In the genomic region with DNA sequence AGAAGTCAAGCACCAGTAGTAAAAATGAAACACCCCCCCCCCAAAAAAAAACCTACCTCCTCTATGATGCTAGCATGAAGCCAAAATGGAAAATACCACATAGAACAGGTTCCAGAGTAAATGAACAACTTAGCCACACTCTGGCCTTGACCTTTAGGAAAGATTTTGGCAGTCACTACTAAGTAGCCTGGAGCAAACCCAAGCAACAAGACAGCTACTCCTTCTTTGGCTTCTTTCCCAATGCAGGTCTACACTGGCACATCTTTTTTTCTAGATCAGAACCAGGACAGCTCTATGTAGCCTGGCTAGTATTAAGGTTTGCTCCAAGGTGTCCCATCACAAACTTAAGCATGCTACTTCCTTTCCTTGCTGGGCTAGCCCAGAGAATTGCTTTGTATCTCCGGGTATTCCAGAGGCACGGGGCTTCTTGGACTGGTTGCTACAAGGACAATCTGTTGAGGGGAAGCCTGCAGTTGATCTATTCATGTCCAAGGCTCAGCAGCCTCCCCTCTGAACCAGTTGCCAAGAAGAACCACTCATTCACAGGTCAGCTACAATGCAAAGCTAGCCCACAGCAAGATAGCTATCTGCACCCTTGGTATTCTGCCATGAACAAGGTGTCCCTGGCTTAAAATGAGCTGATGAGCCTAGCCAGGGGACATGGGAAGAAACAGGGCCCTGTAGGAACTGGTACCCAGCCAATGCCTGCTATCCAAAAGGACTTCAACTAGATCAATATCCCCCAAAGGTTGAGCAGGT, we compare ENCODE assay signal across 11 mouse cellular contexts.
A peak's percentile ranks its signal among the peaks of the same experiment; 100 is the strongest.
DNase-seq lines count a peak whose midpoint lies in the region; ATAC-seq lines count a peak whose summit lies in the region.
"Had no signal": no experiment of that assay in that cellular context is flagged by ENCODE, and none has a peak within 500 bp of the region (broad histone marks: within the 10 kb centered on the region; RNA-seq: fewer than 3 reads in every experiment).

No protein-coding gene starts in this region.

- WGBS in forebrain, embryonic 12.5 days: 95% methylated on average over 2 of the region's 2 CpGs

- H3K4me2 ChIP-seq in forebrain, embryonic 12.5 days: no peak overlapping the region
- H3K4me2 ChIP-seq: heart, embryonic 13.5 days; neural tube, embryonic 13.5 days had no signal

- H3K36me3 ChIP-seq in forebrain, embryonic 12.5 days (replicated peaks): no peaks in the 10 kb centered on the region
- H3K36me3 ChIP-seq: midbrain, embryonic 10.5 days had no signal

- intact Hi-C loops in heart, postnatal 10 days (cut with DNase I): no loop called here

- no peaks in the 10 kb centered on the region for H3K9me3 ChIP-seq in forebrain, embryonic 12.5 days
- H3K9me3 ChIP-seq: heart, embryonic 13.5 days; midbrain, embryonic 10.5 days; neural tube, embryonic 13.5 days had no signal

- no peak overlapping the region for H3K27ac ChIP-seq in forebrain, embryonic 12.5 days
- H3K27ac ChIP-seq: heart, embryonic 13.5 days; midbrain, embryonic 10.5 days; neural tube, embryonic 13.5 days had no signal

- peak; percentile 60 to 61 for DNase-seq in heart, adult 18-20 months
- DNase-seq in heart, adult 8-10 months (ENCODE audit: low spot score): no peak
- DNase-seq in spleen, postnatal 4 days (ENCODE audit: low spot score in 2 of 2): peak; percentile 7 to 47
- no peak for DNase-seq in spleen, adult 12 weeks (ENCODE audit: low spot score)
- DNase-seq in heart, postnatal 10 days: peak; percentile 31 to 54
- DNase-seq in urinary bladder, postnatal 36 days (ENCODE audit: low spot score in 2 of 2): no peak

- ATAC-seq in monocyte, adult 5-6 weeks (replicated peaks; ENCODE audit: insufficient number of reproducible peaks, low FRiP score, low TSS enrichment, poor library complexity, severe bottlenecking): no peak
- no peak for ATAC-seq in forebrain, embryonic 12.5 days (ENCODE audit: low FRiP score)

- H3K27me3 ChIP-seq in forebrain, embryonic 12.5 days: no peaks in the 10 kb centered on the region
- H3K27me3 ChIP-seq: neural tube, embryonic 13.5 days had no signal

- H3K4me1 ChIP-seq in forebrain, embryonic 12.5 days: 0 out of 2 replicates have a peak, but pooled peaks cover 4% of the 10 kb centered on the region
- H3K4me1 ChIP-seq: neural tube, embryonic 13.5 days had no signal

- H3K9ac ChIP-seq in forebrain, embryonic 12.5 days: no peak overlapping the region
- H3K9ac ChIP-seq: heart, embryonic 13.5 days; neural tube, embryonic 13.5 days had no signal

- no peak overlapping the region for H3K4me3 ChIP-seq in forebrain, embryonic 12.5 days (replicated peaks)
- H3K4me3 ChIP-seq: heart, embryonic 13.5 days; midbrain, embryonic 10.5 days; neural tube, embryonic 13.5 days had no signal

Comparison
In these comparisons a context has a peak if more than half of its experiments do, and no peak if none do; other contexts are left out.
1. DNase-seq: peak in heart, adult 18-20 months (2 of 2), spleen, postnatal 4 days (2 of 2) and heart, postnatal 10 days (2 of 2); none in heart, adult 8-10 months (single experiment), spleen, adult 12 weeks (single experiment) and urinary bladder, postnatal 36 days (0 of 2).